9 mouse cellular contexts compared by ENCODE assay signal in genomic region chr4:155780895-155781294, GRCm38 (mm10). TPM values are rescaled to one million over a fixed set of nuclear protein-coding genes. Genes with fewer than 3 reads are reported as not detected.
DNase-seq lines count a peak whose midpoint lies in the region; ATAC-seq and TF ChIP-seq lines count a peak whose summit lies in the region.
"Had no signal": no experiment of that assay in that cellular context is flagged by ENCODE, and none has a peak within 500 bp of the region (broad histone marks: within the 10 kb centered on the region; RNA-seq: fewer than 3 reads in every experiment).

No protein-coding gene starts in this region.

- no peaks in the 10 kb centered on the region for H3K36me3 ChIP-seq in hindbrain, embryonic 16.5 days (ENCODE audit: control insufficient read depth, insufficient read depth, low read length)
- no peaks in the 10 kb centered on the region for H3K36me3 ChIP-seq in myocyte (ENCODE audit: control insufficient read depth, insufficient read depth)

- H3K4me2 ChIP-seq in hindbrain, embryonic 16.5 days (ENCODE audit: low read length), result no peak overlapping the region
- peak overlapping the region; percentile 73 for H3K4me2 ChIP-seq in myocyte (ENCODE audit: low read depth)

- H3K9me3 ChIP-seq in hindbrain, embryonic 16.5 days (ENCODE audit: control insufficient read depth, low read length), result no peaks in the 10 kb centered on the region

- H3K79me2 ChIP-seq in myocyte (ENCODE audit: control insufficient read depth, insufficient read depth), result peaks cover 2% of the 10 kb centered on the region

- no peak overlapping the region for H3K9ac ChIP-seq in hindbrain, embryonic 16.5 days (ENCODE audit: low read depth, low read length)

- DNase-seq in ovary, adult 18-20 months (ENCODE audit: low spot score), result peak; percentile 50
- no peak for DNase-seq in ovary, postnatal 14 days (ENCODE audit: low spot score)
- peak; percentile 78 for DNase-seq in gastrocnemius, postnatal 10 days
- no peak for DNase-seq in layer of hippocampus, adult 8-10 months (ENCODE audit: low spot score in 2 of 2)
- DNase-seq in B cell, adult 2 months, result no peak
- no peak for DNase-seq in spleen, postnatal 36 days (ENCODE audit: low spot score in 2 of 2)

- peak; percentile 55 for TF ChIP-seq POLR2A in myocyte (IDR thresholded peaks at IDR 0.05; ENCODE audit: insufficient read length, low read depth)

- H3ac ChIP-seq in myocyte (ENCODE audit: control insufficient read depth, insufficient read length), result no peak overlapping the region

- ATAC-seq in hindbrain, embryonic 16.5 days, result no peak

- H3K4me1 ChIP-seq in hindbrain, embryonic 16.5 days (ENCODE audit: control insufficient read depth, insufficient read depth, low read depth, low read length), result peaks cover 5% of the 10 kb centered on the region

- H3K27ac ChIP-seq in hindbrain, embryonic 16.5 days (ENCODE audit: low read depth, low read length), result peak overlapping the region; percentile 54; the same call in 1 of the 2 replicates

- no peak overlapping the region for H3K4me3 ChIP-seq in hindbrain, embryonic 16.5 days (ENCODE audit: low read length)
- no peak overlapping the region for H3K4me3 ChIP-seq in myocyte

- 31% methylated on average over 6 of the region's 6 CpGs for WGBS in hindbrain, embryonic 16.5 days

- no peaks in the 10 kb centered on the region for H3K27me3 ChIP-seq in hindbrain, embryonic 16.5 days (replicated peaks; ENCODE audit: control insufficient read depth, insufficient read depth, low read length)
- H3K27me3 ChIP-seq in myocyte (ENCODE audit: control insufficient read depth, insufficient read depth, insufficient read length), result no peaks in the 10 kb centered on the region

TF ChIP-seq in myocyte, 11 proteins besides CTCF, POLR2A, EP300 and RAD21:
- TF ChIP-seq TCF3 (IDR thresholded peaks at IDR 0.05; ENCODE audit: insufficient read length, low read depth) (peak; percentile 16), POLR2AphosphoS2 (IDR thresholded peaks at IDR 0.05; ENCODE audit: insufficient read length, low read depth) (no peak), USF1 (IDR thresholded peaks at IDR 0.05; ENCODE audit: low read depth) (no peak), MYOD1 (IDR thresholded peaks at IDR 0.05; ENCODE audit: control insufficient read depth in 1 of 3, insufficient read length in 2 of 3, low read depth in 2 of 3) (peak; percentile 85 to 94 (median 91)), REST (IDR thresholded peaks at IDR 0.05; ENCODE audit: insufficient read depth, insufficient read length) (no peak), E2F4 (IDR thresholded peaks at IDR 0.05; ENCODE audit: insufficient read depth) (no peak), SRF (IDR thresholded peaks at IDR 0.05; ENCODE audit: control insufficient read depth, insufficient read length, low read depth) (no peak), CEBPB (IDR thresholded peaks at IDR 0.05; ENCODE audit: insufficient read depth, poor library complexity, severe bottlenecking) (no peak), MYOG (IDR thresholded peaks at IDR 0.05; ENCODE audit: control insufficient read depth in 1 of 3, insufficient read depth in 1 of 3, insufficient read length in 2 of 3, low read depth in 2 of 3) (peak; percentile 67 to 98 (median 97)), MAX (IDR thresholded peaks at IDR 0.05; ENCODE audit: low read depth) (no peak), TCF12 (IDR thresholded peaks at IDR 0.05; ENCODE audit: insufficient read depth, poor library complexity, severe bottlenecking) (peak; percentile 97)

RNA-seq across cellular contexts. Expression of gene Tmem88b, which starts 4.8 kb away (rescaled TPM):
- 1 to 10 TPM; 2.4 to 4.0 TPM for total RNA-seq in gastrocnemius, postnatal 10 days (2021)
- 0.89 and 1.3 TPM in 2 replicates for polyA plus RNA-seq in hindbrain, embryonic 16.5 days (2015; fragmentation: Nextera tagmentation; extraction: Ambion mirVana)
- polyA plus RNA-seq in myocyte (2012; fragmentation: generic; extraction: Trizol), result 0.97 TPM
- 10 to 100 TPM; 30.2 to 36.9 (median 34.5) TPM for total RNA-seq in layer of hippocampus, adult 8-10 months (2022)

RNA-seq across cellular contexts. Expression of gene Vwa1, which starts 6.4 kb away (rescaled TPM):
- 10 to 100 TPM; 16.8 to 21.5 TPM for total RNA-seq in gastrocnemius, postnatal 10 days (2021)
- polyA plus RNA-seq in hindbrain, embryonic 16.5 days (2015; fragmentation: Nextera tagmentation; extraction: Ambion mirVana), result 38.0 and 39.0 TPM in 2 replicates
- 3.2 TPM for polyA plus RNA-seq in myocyte (2012; fragmentation: generic; extraction: Trizol)
- total RNA-seq in layer of hippocampus, adult 8-10 months (2022), result 10 to 100 TPM; 13.3 to 14.9 (median 14.2) TPM

RNA-seq across cellular contexts. Expression of gene Ankrd65, which starts 9.3 kb away (rescaled TPM):
- total RNA-seq in gastrocnemius, postnatal 10 days (2021), result not detected
- not detected in 2 replicates for polyA plus RNA-seq in hindbrain, embryonic 16.5 days (2015; fragmentation: Nextera tagmentation; extraction: Ambion mirVana)
- polyA plus RNA-seq in myocyte (2012; fragmentation: generic; extraction: Trizol), result not detected
- not detected for total RNA-seq in layer of hippocampus, adult 8-10 months (2022)
- total RNA-seq: left cerebral cortex, postnatal 25 days had no signal

RNA-seq across cellular contexts. Expression of gene Atad3a, which starts 20.0 kb away (rescaled TPM):
- total RNA-seq in gastrocnemius, postnatal 10 days (2021), result 10 to 100 TPM; 30.4 to 39.3 TPM
- polyA plus RNA-seq in hindbrain, embryonic 16.5 days (2015; fragmentation: Nextera tagmentation; extraction: Ambion mirVana), result 93.9 and 100 TPM in 2 replicates
- polyA plus RNA-seq in myocyte (2012; fragmentation: generic; extraction: Trizol), result 60.9 TPM
- total RNA-seq in layer of hippocampus, adult 8-10 months (2022), result 10 to 100 TPM; 62.3 to 79.7 (median 65.0) TPM

RNA-seq across cellular contexts. Expression of gene Mrpl20, which starts 21.8 kb away (rescaled TPM):
- 10 to 100 TPM; 56.6 to 58.0 TPM for total RNA-seq in gastrocnemius, postnatal 10 days (2021)
- 251 and 267 TPM in 2 replicates for polyA plus RNA-seq in hindbrain, embryonic 16.5 days (2015; fragmentation: Nextera tagmentation; extraction: Ambion mirVana)
- polyA plus RNA-seq in myocyte (2012; fragmentation: generic; extraction: Trizol), result 132 TPM
- 10 to 100 TPM; 74.2 to 85.2 (median 78.2) TPM for total RNA-seq in layer of hippocampus, adult 8-10 months (2022)

Comparison
In these comparisons a context has a peak if more than half of its experiments do, and no peak if none do; other contexts are left out.
1. DNase-seq: peak in ovary, adult 18-20 months (single experiment) and gastrocnemius, postnatal 10 days (single experiment); none in ovary, postnatal 14 days (single experiment), layer of hippocampus, adult 8-10 months (0 of 2), B cell, adult 2 months (0 of 2) and spleen, postnatal 36 days (0 of 2).
2. RNA of gene Tmem88b, which starts 4.8 kb away (total RNA-seq): 30.2 to 36.9 TPM in layer of hippocampus, adult 8-10 months; 2.4 to 4.0 TPM in gastrocnemius, postnatal 10 days; every median in the first group is over 4 times any median in the second.